Mouse (Mus musculus) gastrocnemius, postnatal 10 days (tissue): ENCODE measurements at regions not wholly inside any gene's neighbourhood (a gene's known extent, or its start where the extent isn't known, plus 50 kb on each side); places are given as distances from the start of the nearest gene placed in this dataset.

Experiments
- DNase-seq: peaks from one replicate; pipeline ENCODE4 v3.0.0; 2021; ENCODE audit warnings: mixed read lengths

DNA sequence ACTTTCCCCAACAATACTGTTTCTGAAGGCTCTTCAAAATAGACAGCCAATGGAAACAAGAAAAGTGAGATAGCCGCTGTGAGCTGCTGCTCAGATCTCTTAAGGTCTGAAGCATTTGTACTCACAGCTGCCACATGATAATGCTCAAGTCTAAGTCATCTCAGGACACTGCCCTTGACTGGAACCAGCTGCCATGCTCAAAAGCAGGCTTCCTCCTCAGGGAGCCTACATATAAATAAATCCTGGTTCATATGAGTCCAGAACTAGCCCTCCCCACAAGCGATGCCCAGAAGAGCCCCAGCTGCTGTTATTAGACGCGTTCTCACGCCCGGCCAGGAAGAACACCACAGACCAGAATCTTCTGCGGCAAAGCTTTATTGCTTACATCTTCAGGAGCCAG lies 304.9 kb upstream of the Negr1 start:
- no peak for DNase-seq

- DNase-seq = peak; percentile 4
These were observed 296.9 kb upstream of the Negr1 start for GRCm38 (mm10) chr3:156264654-156265053.

DNA sequence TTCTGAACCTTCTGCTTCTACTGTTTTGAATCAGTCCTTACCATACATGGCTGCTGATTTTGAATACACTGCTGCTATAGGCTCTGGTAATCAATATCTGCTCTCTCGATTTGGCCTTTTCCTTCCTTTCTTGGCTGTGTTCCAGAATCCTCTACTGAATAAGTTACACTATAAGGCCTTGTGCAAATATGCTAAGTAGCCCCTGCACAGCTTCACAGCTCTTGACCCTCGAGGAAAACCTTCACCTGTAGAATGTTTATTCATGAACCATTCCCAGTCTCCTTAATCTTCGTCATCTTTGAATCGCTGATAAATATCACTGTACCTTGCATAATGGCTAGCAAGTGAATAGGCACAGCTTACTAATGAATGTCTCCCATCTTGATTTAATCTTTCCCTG lies 293.9 kb upstream of the Negr1 start:
- no peak for DNase-seq

DNA sequence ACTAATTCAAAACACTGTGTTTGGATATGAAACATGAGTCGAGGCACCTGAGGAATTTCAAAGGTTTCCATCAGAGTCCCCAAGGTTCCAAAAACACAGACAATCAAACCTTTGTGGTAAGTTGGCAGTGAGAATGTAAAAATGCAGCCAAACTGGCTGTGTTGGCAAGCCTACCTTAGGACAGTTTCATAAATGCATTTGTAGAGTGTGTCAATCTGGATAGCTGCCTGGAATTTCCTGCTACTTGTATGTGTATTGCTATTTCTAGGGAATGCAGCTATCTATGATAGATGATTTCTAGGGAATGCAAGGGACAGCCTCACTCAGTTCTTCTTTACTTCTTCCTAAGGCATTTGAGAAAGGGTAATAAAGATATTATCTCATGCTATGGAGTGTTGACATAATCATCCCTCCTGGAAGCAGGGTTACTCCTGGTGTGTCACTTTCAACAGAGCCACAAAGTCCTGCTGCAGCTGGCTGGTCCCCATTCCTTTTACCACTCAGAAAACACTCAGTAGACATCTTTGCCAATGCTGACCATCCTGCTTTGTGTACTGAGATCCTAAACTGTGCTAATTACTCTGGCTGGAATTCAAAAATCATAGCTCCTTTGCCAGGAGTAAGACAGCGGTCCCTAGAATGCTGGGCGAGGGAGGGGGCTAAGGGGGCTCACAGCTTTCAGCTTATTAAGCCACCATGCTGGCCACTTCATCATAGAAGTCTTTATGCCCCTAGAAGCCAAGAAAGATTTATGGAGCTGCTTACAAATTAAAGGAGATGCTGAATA lies 261.4 kb upstream of the Negr1 start:
- DNase-seq = no peak

- DNase-seq = no peak
These were observed 260.3 kb upstream of the Negr1 start for GRCm38 (mm10) chr3:156301302-156301701.

- DNase-seq = no peak
These were observed 259.8 kb upstream of the Negr1 start for GRCm38 (mm10) chr3:156301745-156302144.

DNA sequence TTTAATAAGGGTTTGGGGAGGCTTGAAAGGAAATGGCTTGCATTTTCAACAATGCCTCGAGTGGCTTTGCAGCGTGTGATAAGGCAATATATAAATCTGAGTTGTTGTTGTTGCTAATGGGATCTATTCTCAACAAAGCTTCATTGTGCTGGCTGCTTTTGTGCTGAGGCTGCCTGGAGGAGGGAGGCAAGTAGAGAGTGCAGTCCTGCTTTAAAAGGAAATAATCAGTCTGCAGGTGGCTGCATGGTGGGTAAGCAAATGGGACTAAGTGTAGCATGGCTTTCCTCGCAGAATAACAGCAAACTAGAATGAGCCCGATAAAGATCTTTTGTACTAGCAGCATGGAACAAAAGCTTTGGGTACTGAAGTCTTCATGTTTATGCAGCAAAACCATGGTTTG lies 257.4 kb upstream of the Negr1 start:
- no peak for DNase-seq

DNA sequence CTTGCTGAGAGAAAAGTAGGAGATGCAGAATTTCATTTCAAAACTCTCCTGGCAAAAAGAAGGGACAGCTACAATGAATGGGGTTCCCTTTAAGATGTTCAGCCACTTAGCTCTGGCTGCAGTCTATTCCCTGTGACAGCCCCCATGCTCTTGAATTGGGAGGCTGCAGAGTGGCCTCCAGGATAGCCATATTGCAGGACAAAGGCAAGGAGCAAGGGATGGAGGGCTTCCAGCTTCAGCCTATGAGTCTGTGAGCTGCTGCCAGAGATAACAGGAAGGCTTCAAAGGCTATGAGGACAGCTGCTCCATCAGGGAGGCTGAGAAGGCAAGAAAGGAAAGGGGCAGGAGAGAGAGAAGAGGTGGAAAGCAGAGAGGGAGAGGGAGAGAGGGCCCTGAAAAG lies 256.5 kb upstream of the Negr1 start:
- no peak for DNase-seq

DNA sequence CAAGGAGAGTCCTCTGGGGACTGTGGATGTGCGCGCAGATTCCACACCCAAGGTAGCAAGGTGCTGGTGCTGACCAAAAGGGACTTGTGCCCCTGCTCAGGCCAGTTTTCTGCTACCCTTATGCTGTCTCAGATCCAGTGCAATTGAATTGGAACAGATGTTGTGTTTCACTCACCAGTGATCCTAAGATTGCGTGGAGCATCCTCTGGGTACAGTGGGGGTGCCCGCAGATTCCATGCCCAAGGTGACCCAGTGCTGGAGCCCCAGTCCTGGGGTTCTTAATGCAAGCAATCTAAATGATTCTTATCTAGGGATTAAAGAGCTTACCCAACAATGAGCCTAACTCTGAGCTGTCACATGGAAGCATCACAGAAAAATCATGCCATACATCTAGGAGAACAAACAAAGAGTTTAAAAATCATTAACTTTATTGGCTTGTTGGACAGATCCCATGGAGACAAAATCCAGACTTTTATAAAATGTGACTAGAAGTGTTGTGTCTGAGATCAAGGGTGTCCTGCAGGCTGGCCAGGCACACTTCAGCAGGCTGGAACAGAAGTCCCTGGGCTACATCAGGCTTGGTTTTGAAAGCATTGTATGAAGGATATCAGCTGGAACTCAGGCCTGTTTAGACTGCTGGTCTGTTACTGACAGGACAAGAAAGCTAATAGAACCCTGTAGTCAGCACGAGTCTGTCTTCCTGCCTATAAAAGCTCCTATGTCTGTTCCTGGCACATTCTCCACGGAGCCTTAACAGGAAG lies 226.4 kb upstream of the Negr1 start:
- DNase-seq = no peak

DNA sequence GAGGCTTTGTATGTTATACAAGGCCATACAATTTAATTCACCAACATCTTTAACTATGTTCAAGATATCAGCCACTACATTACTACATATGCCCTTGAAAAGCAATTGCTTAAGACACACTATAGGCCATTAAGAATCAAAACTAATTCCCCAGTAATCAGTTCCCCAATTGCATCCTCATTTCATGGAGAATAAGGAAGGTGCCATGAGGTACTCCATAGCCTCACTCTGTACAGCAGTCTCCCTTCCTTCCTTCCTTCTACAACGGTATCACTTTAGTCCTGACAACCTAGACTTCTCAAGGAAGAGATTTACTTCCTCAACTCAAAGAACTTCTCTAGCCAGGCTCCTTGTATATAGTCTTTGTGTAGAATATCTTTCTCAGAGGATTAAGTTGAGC lies 220.1 kb upstream of the Negr1 start:
- DNase-seq = no peak

DNA sequence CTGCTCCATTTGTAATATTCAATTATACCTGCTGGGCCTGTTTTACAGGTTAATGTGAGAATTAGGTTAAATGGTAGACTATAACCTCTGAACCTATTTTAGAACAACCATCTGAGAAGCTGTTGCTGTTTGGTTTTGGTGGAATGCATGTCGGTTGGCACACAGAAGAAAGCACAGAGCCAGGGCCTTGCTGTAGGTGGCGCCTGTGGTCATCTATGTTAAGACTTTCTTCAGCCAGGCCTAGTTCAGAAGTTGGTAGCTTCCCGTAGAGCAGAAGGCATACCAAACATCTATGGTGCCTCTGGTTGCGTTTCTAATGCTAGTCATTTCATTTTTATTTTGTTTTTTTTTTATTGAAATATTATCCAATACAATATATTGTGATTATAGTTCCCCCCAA lies 209.9 kb upstream of the Negr1 start:
- DNase-seq = no peak

GRCm38 (mm10) chr3:156353430-156353829 lies 208.2 kb upstream of the Negr1 start:
- DNase-seq = no peak

DNA sequence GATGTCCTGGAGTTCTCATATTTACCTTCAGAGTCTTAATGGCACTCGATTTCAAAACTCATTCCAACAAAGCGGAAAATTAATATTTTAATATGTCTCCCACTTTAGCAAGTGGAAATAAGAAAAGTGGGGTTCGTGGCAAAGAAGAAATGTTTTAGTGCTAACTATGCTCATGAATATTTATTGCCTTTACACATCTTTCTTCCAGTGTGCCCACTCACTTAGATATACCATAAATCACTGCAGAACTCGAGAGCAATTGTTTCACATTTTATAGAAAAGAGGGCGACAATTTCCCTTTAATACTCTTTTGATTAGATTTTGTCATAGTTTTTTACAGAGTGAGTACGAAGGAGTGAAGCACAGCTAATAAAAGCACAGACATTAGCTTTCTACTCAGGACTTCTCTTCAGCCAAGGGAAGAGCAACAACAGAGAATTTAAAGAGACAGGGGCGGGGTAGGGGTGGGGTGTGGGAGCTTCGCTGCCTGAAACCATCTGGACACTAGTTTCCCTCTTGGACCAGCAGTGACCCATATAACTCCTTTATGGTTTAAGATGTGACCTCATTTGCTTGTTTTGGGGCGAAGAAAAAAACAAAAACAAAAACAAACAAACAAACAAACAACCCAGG lies 207.6 kb upstream of the Negr1 start:
- DNase-seq = no peak

GRCm38 (mm10) chr3:156368669-156369343 lies 192.8 kb upstream of the Negr1 start:
- DNase-seq = no peak

GRCm38 (mm10) chr3:156376717-156377116 lies 184.9 kb upstream of the Negr1 start:
- no peak for DNase-seq

DNA sequence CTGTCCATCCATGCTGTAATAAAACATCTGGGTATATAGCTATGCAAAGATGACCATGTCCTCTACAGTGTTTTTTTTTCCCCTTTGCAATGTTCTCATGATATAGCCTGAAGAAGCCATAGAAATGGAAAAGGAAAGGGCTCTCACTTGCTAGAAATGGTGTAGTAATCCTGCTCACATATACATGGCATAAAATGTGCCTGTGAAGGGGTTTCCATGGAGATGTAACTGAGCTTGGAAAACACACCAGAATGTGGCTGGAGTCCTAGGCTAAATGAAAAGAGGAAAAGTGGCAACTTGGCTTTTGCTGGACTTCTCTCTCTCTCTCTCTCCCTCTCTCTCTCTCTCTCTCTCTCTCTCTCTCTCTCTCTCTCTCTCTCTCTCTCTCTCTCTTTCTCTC lies 178.7 kb upstream of the Negr1 start:
- no peak for DNase-seq

- no peak for DNase-seq
These were observed 155.5 kb upstream of the Negr1 start for GRCm38 (mm10) chr3:156406136-156406535.

DNA sequence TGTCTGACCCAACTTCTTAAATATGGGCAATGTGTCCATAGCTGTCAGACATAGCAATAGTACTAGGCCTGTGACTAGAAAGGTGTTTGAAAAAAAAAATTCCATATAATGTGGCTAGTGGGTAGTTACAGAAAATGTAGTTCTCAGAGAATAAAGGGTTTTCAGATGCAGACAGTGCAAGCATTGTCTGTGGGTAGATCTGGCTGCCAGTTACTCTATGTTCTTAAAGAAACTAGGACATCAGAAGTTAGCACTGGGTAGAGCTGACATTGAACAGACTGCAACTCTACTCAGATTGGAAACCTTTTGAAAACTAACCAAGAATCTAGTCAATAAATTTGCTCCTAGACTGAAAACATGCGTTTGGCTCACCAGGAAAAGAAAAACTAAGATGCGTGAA lies 154.5 kb upstream of the Negr1 start:
- DNase-seq = no peak

- no peak for DNase-seq
These were observed 151.5 kb upstream of the Negr1 start for GRCm38 (mm10) chr3:156410126-156410525.

GRCm38 (mm10) chr3:156412757-156413156 lies 148.8 kb upstream of the Negr1 start:
- no peak for DNase-seq

- no peak for DNase-seq
These were observed 146.9 kb upstream of the Negr1 start for GRCm38 (mm10) chr3:156414431-156415427.

- no peak for DNase-seq
These were observed 143.5 kb upstream of the Negr1 start for GRCm38 (mm10) chr3:156418124-156418523.
